Mouse (Mus musculus) brain, embryonic 14.5 days (tissue): ENCODE results near the gene Cntnap2. TPM values are rescaled to one million over a fixed set of nuclear protein-coding genes. Genes with fewer than 3 reads are reported as not detected.
"Not testable (repeated sequence)": the region's sequence is repeated elsewhere in the genome, so short reads cannot be mapped to it uniquely, and the experiment has no call there.

ENCODE experiments used
- DNase-seq: peaks from one replicate; pipeline ENCODE4 v3.0.0-alpha.2; 2011; ENCODE audit warnings: low read depth
- CTCF ChIP-seq: fragments of 200-500 bp; IDR thresholded peaks from 2 replicates; pipeline ENCODE4 v1.5.1; 2012; ENCODE audit warnings: inconsistent platforms, mild to moderate bottlenecking, moderate library complexity, borderline replicate concordance; ENCODE audit not compliant: insufficient read depth, insufficient read length; ENCODE audit errors: extremely low read depth
- POLR2A ChIP-seq: fragments of 200-500 bp; IDR thresholded peaks from 2 replicates; pipeline ENCODE4 v1.6.1; 2012; ENCODE audit warnings: mild to moderate bottlenecking, inconsistent platforms, borderline replicate concordance; ENCODE audit not compliant: poor library complexity, insufficient read depth, insufficient read length, severe bottlenecking; ENCODE audit errors: extremely low read depth
- polyA plus RNA-seq: library from polyadenylated mRNA; depleted of rRNA; stranded (reverse); fragments of >200 nt; gene quantifications from 2 replicates; pipeline ENCODE4 v1.2.3, GENCODE M21; 2012

Gene Cntnap2
- polyA plus RNA-seq, 1 experiment, result 77.9 TPM

DNA sequence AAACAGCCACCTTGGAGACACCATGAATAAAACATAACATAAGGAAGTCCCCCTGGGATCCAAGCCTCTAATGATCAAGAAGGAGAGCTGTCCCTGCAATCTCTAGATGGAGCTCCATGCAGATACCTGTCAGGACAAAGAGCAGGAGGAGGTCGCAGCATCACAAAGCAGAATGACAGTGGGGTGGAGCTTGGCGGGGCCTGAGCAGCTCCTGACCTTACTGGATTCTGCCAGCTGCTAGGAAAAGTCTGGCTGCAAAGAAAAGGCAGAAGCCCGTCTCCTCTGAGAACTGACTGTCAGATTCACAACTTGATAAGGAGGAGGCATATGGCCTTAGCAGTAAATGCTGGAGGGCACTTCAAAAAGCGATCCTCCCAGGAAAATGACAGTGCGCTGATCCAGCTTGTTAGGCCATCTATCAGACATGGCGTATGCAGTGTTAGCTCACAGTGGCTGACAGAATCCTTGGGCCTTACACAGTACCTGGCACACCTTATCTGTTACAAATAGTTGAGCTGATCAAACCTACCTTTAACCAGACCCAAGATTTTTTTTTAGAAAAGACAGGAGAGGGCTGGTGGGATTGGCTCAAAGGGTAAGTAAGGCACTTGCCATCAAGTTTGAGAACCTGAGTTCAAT, 2050.5 kb downstream of the Cntnap2 start:
- no peak for TF ChIP-seq POLR2A
- TF ChIP-seq CTCF, result no peak
- DNase-seq, result peak; percentile 47

- DNase-seq, result not testable (repeated sequence)
These were observed 2074.9 kb downstream of the Cntnap2 start for GRCm38 (mm10) chr6:47134063-47134462.

DNA sequence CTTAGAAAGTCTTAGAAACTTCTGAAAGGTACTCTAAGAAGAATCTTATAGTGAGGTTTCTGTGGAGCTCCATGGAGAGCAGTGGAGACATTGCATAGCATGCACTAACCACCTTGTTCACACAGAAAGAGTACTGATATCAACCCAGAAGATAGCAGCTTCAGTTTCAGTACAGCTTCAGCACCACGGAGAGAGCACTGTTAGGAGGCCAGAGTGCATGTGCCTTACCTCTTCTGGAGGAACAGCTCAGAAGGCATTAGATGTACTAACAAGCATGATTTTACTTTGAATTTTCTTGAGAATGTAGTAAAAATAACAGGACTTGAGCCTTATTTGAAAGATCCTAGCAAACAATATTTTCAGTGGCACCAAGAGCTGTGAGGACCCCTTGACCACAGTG, 2093.9 kb downstream of the Cntnap2 start:
- not testable (repeated sequence) for DNase-seq

- DNase-seq, result peak; percentile 51
These were observed 2115.6 kb downstream of the Cntnap2 start for GRCm38 (mm10) chr6:47174580-47175294.

DNA sequence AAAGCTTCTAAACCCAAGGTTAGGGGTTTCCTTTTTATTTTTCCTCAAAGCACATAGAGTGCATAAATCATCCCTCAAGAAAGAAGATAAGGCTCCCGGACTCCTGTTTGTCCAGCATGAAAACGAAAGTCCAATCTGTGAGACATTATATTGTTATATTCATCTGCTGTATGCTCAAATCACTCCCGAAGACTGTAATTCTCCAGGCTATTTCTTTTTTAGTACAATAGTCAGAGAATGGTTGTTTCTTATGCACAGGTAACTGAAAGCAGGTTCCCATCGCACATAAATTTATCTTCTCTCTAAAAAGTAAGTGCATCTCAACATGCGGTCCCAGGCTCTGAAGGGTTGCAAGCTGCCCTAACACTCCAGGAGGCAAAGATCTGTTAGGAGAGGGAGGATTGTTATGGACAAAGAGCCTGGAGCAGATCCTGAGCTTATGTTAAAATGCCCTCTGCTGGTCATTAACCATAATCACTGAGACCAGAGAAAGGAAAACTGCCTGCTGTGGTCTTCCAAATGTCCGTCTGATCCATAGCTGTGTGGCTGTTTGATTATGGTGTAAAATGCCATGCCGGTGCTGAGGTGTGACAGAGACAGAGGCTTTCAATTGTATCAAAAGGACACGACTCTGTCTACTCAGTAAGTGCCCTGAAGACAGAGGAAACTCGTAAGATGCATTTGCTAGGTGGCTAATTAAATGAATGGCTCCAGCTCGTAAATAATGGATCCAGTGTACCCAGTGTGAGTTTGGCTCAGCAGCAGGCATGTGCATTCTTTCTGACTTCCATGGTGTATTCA, 2116.4 kb downstream of the Cntnap2 start:
- peak; percentile 53; the same call in 1 of the 2 replicates for TF ChIP-seq CTCF
- peak; percentile 93 for DNase-seq

GRCm38 (mm10) chr6:47176157-47176555, 2117.0 kb downstream of the Cntnap2 start:
- DNase-seq, result not testable (repeated sequence)

GRCm38 (mm10) chr6:47181372-47181771, 2122.2 kb downstream of the Cntnap2 start:
- not testable (repeated sequence) for DNase-seq

DNA sequence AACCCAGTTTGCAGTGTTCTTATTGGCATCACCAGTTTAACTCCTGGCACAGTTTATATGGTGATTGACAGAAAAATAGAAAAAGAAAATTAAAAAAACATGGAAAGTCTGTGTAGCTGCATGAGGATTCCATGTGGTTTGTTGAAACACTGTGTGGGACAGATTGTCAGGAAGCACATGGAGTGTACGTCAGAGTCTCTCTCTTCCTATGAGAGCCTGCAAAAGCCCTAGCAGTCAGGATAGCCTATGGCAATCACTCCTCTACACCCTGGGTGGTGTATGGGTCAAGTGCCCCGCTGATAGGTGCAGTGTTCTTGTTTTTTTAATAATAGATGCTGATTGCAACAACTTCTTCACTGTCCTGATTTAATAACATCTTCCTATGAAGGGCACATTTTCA, 2123.1 kb downstream of the Cntnap2 start:
- TF ChIP-seq POLR2A (no peak), CTCF (no peak)
- DNase-seq, result no peak

GRCm38 (mm10) chr6:47182756-47183155, 2123.6 kb downstream of the Cntnap2 start:
- DNase-seq, result no peak
- TF ChIP-seq CTCF (no peak), POLR2A (no peak)

DNA sequence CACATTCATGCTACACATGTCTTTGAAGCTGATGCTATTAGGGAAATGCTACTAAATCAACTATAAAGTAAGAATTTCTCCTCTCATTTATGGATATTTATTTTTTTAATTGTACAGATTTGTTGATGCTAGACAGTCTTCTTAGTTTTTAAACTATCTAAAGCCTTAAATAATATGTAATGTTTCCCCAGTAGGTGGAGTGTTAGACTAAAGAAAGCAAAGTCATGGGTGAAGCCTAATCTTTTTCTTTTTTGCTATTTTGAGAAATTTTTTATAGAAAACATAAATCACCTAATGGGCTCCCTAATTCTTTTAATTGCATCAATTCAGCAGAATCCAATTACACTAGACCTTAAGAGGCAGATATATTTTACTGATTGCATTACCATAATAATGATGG, 2124.7 kb downstream of the Cntnap2 start:
- DNase-seq, result peak; percentile 41

- peak; percentile 37 for DNase-seq
- TF ChIP-seq CTCF (peak; percentile 44; the same call in 1 of the 2 replicates), POLR2A (no peak)
These were observed 2129.0 kb downstream of the Cntnap2 start for GRCm38 (mm10) chr6:47188193-47188592.

- not testable (repeated sequence) for DNase-seq
These were observed 2129.4 kb downstream of the Cntnap2 start for GRCm38 (mm10) chr6:47188596-47188995.

DNA sequence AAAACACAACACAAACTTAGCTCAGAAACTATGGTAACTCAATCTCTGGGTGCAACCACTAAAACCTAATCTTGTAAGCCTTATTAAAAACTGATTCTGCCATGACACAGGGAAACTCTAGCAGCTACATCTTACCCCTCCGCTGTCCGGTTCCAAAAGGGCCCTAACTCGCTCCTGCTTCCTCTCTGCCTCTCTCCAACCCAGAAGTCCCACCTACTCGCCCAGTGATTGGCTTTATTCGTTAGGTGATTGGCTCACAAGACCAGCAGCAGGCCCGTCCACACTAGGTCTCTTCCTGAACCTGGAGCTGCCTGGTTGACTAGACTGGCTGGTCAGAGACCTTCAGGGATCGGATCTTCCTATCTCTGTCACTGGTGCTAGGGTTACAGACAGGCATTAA, 2131.1 kb downstream of the Cntnap2 start:
- DNase-seq, result no peak
- TF ChIP-seq POLR2A (no peak), CTCF (no peak)
